Mouse (Mus musculus): ENCODE measurements at regions not wholly inside any gene's neighbourhood (a gene's known extent, or its start where the extent isn't known, plus 50 kb on each side); places are given as distances from the start of the nearest gene placed in this dataset.

- TF ChIP-seq MAFK (IDR thresholded peaks at IDR 0.05; ENCODE audit: insufficient read depth, low read depth, low read length): no peak
- TF ChIP-seq HCFC1 (IDR thresholded peaks at IDR 0.05; ENCODE audit: borderline replicate concordance, insufficient read depth, low read length): no peak
- no peak for TF ChIP-seq CHD2 (IDR thresholded peaks at IDR 0.05; ENCODE audit: low read depth, low read length)
- no peak for TF ChIP-seq ZC3H11A (IDR thresholded peaks at IDR 0.05; ENCODE audit: borderline replicate concordance, low read depth, low read length)
- TF ChIP-seq ZNF384 (IDR thresholded peaks at IDR 0.05; ENCODE audit: low read depth, low read length): no peak
- no peak overlapping the region for H3K4me3 ChIP-seq (ENCODE audit: insufficient read depth in 1 of 2, low read depth in 1 of 2, low read length in 2 of 2, poor library complexity in 1 of 2, severe bottlenecking in 1 of 2)
- DNase-seq (ENCODE audit: low read depth, low spot score): no peak
- H3K9ac ChIP-seq (ENCODE audit: insufficient read depth, low read depth, low read length, poor library complexity, severe bottlenecking): no peak overlapping the region
- H3K9me3 ChIP-seq (ENCODE audit: control insufficient read depth, insufficient read depth, low read depth, low read length): no peaks in the 10 kb centered on the region
- in situ Hi-C loops (cut with MboI; ENCODE audit: low sequenced_read_pairs in 2 of 2, unreplicated experiment in 2 of 2): no loop called here
- no peak overlapping the region for H3K27ac ChIP-seq (ENCODE audit: insufficient read depth, low read depth, low read length, poor library complexity, severe bottlenecking)
- H3K4me1 ChIP-seq (ENCODE audit: control insufficient read depth in 2 of 2, insufficient read depth in 2 of 2, low read length in 2 of 2, poor library complexity in 1 of 2): no peaks in the 10 kb centered on the region
- H3K36me3 ChIP-seq (ENCODE audit: control insufficient read depth, insufficient read depth, low read length, poor library complexity, severe bottlenecking): no peaks in the 10 kb centered on the region
Observed at GRCm38 (mm10) chr3:58234846-58235630, 179.5 kb upstream of the Tsc22d2 start.

GRCm38 (mm10) chr3:58238111-58238510 lies 176.4 kb upstream of the Tsc22d2 start:
- in situ Hi-C loops (cut with MboI; ENCODE audit: low sequenced_read_pairs in 2 of 2, unreplicated experiment in 2 of 2): no loop called here
- Histone ChIP-seq H3K9me3 (ENCODE audit: control insufficient read depth, insufficient read depth, low read depth, low read length) (no peaks in the 10 kb centered on the region), H3K9ac (ENCODE audit: insufficient read depth, low read depth, low read length, poor library complexity, severe bottlenecking) (no peak overlapping the region), H3K27ac (ENCODE audit: insufficient read depth, low read depth, low read length, poor library complexity, severe bottlenecking) (no peak overlapping the region), H3K36me3 (ENCODE audit: control insufficient read depth, insufficient read depth, low read length, poor library complexity, severe bottlenecking) (no peaks in the 10 kb centered on the region), H3K4me1 (ENCODE audit: control insufficient read depth in 2 of 2, insufficient read depth in 2 of 2, low read length in 2 of 2, poor library complexity in 1 of 2) (no peaks in the 10 kb centered on the region), H3K4me3 (ENCODE audit: insufficient read depth in 1 of 2, low read depth in 1 of 2, low read length in 2 of 2, poor library complexity in 1 of 2, severe bottlenecking in 1 of 2) (no peak overlapping the region)
- TF ChIP-seq ZNF384 (IDR thresholded peaks at IDR 0.05; ENCODE audit: low read depth, low read length): no peak
- TF ChIP-seq HCFC1 (IDR thresholded peaks at IDR 0.05; ENCODE audit: borderline replicate concordance, insufficient read depth, low read length): no peak
- no peak for TF ChIP-seq ZC3H11A (IDR thresholded peaks at IDR 0.05; ENCODE audit: borderline replicate concordance, low read depth, low read length)
- TF ChIP-seq MAFK (IDR thresholded peaks at IDR 0.05; ENCODE audit: insufficient read depth, low read depth, low read length): no peak
- TF ChIP-seq CHD2 (IDR thresholded peaks at IDR 0.05; ENCODE audit: low read depth, low read length): no peak
- DNase-seq (ENCODE audit: low read depth, low spot score): no peak

- Histone ChIP-seq H3K27ac (ENCODE audit: insufficient read depth, low read depth, low read length, poor library complexity, severe bottlenecking) (no peak overlapping the region), H3K9ac (ENCODE audit: insufficient read depth, low read depth, low read length, poor library complexity, severe bottlenecking) (no peak overlapping the region), H3K4me1 (ENCODE audit: control insufficient read depth in 2 of 2, insufficient read depth in 2 of 2, low read length in 2 of 2, poor library complexity in 1 of 2) (no peaks in the 10 kb centered on the region), H3K36me3 (ENCODE audit: control insufficient read depth, insufficient read depth, low read length, poor library complexity, severe bottlenecking) (no peaks in the 10 kb centered on the region), H3K4me3 (ENCODE audit: insufficient read depth in 1 of 2, low read depth in 1 of 2, low read length in 2 of 2, poor library complexity in 1 of 2, severe bottlenecking in 1 of 2) (no peak overlapping the region), H3K9me3 (ENCODE audit: control insufficient read depth, insufficient read depth, low read depth, low read length) (no peaks in the 10 kb centered on the region)
- no peak for TF ChIP-seq HCFC1 (IDR thresholded peaks at IDR 0.05; ENCODE audit: borderline replicate concordance, insufficient read depth, low read length)
- TF ChIP-seq ZC3H11A (IDR thresholded peaks at IDR 0.05; ENCODE audit: borderline replicate concordance, low read depth, low read length): no peak
- TF ChIP-seq CHD2 (IDR thresholded peaks at IDR 0.05; ENCODE audit: low read depth, low read length): no peak
- no peak for TF ChIP-seq MAFK (IDR thresholded peaks at IDR 0.05; ENCODE audit: insufficient read depth, low read depth, low read length)
- TF ChIP-seq ZNF384 (IDR thresholded peaks at IDR 0.05; ENCODE audit: low read depth, low read length): no peak
- DNase-seq (ENCODE audit: low read depth, low spot score): no peak
- in situ Hi-C loops (cut with MboI; ENCODE audit: low sequenced_read_pairs in 2 of 2, unreplicated experiment in 2 of 2): no loop called here
Observed at GRCm38 (mm10) chr3:58240775-58241174, 173.7 kb upstream of the Tsc22d2 start.

GRCm38 (mm10) chr3:58245361-58245760 lies 169.2 kb upstream of the Tsc22d2 start:
- Histone ChIP-seq H3K4me1 (ENCODE audit: control insufficient read depth in 2 of 2, insufficient read depth in 2 of 2, low read length in 2 of 2, poor library complexity in 1 of 2) (no peaks in the 10 kb centered on the region), H3K9me3 (ENCODE audit: control insufficient read depth, insufficient read depth, low read depth, low read length) (no peaks in the 10 kb centered on the region), H3K4me3 (ENCODE audit: insufficient read depth in 1 of 2, low read depth in 1 of 2, low read length in 2 of 2, poor library complexity in 1 of 2, severe bottlenecking in 1 of 2) (no peak overlapping the region), H3K9ac (ENCODE audit: insufficient read depth, low read depth, low read length, poor library complexity, severe bottlenecking) (no peak overlapping the region), H3K36me3 (ENCODE audit: control insufficient read depth, insufficient read depth, low read length, poor library complexity, severe bottlenecking) (no peaks in the 10 kb centered on the region), H3K27ac (ENCODE audit: insufficient read depth, low read depth, low read length, poor library complexity, severe bottlenecking) (no peak overlapping the region)
- DNase-seq (ENCODE audit: low read depth, low spot score): peak; percentile 8
- no peak for TF ChIP-seq CHD2 (IDR thresholded peaks at IDR 0.05; ENCODE audit: low read depth, low read length)
- no peak for TF ChIP-seq ZC3H11A (IDR thresholded peaks at IDR 0.05; ENCODE audit: borderline replicate concordance, low read depth, low read length)
- no peak for TF ChIP-seq HCFC1 (IDR thresholded peaks at IDR 0.05; ENCODE audit: borderline replicate concordance, insufficient read depth, low read length)
- no peak for TF ChIP-seq ZNF384 (IDR thresholded peaks at IDR 0.05; ENCODE audit: low read depth, low read length)
- TF ChIP-seq MAFK (IDR thresholded peaks at IDR 0.05; ENCODE audit: insufficient read depth, low read depth, low read length): no peak
- in situ Hi-C loops (cut with MboI; ENCODE audit: low sequenced_read_pairs in 2 of 2, unreplicated experiment in 2 of 2): no loop called here

Measured in ES-E14 (cell line).